Mouse (Mus musculus): ENCODE measurements at regions not wholly inside any gene's neighbourhood (a gene's known extent, or its start where the extent isn't known, plus 50 kb on each side); places are given as distances from the start of the nearest gene placed in this dataset.
A peak's percentile ranks its signal among the peaks of the same experiment; 100 is the strongest.

DNA sequence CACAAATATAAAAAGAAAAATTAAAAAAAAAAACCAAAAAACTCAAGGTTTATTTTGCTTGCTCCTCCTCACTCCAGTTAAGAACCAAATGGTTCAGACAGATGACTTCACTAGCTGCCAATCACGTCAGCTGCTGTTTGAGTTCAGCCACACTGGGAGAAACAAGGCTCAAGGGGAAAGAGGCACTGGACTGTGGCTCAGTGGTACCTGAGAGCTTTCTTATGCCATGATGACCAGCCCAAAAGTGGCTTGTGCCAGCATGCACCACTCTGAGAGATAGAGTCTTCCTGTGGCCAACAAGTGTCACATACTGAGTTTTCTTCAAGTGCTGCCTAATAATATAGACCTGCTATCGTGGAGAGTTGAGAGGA is 198.0 kb upstream of the Tprg start:
- no peak for DNase-seq

DNA sequence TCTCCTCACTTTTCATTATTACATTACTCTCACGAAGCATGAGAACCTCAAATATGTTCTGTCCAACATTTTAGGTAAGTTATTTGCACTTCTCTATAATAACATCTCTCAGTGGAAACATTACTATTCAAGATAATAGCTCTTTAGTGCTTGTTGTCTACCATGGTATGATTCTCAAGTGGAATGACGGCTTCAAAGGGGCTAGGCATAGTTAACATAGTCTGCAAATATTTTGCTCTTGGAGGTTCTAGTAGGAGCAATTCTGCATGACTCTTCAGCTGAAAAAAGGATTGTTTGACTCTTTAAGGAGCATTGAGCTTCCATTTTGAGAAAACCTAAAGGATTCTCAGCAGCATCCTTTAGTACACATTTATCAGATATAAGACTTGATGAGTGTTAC is 182.5 kb upstream of the Tprg start:
- no peak for DNase-seq

DNA sequence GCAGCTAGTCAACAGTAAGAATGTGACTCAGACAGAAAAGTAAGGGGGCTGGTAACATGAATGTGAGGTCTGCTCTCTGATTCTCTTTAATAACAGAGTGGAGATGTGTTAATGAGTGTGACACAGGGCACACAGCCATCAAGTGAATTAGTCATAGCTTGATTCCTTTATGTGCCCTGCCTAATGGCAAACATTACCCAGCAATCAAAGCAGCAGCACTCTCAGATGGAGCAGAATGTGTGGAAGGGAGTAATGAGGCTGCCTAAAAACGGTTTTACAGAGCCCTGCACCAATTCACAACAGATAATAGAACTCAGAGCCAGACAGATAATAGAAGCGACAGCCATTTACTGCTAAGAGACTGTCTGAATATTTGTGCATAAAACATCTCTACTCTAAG is 182.0 kb upstream of the Tprg start:
- DNase-seq = no peak

DNA sequence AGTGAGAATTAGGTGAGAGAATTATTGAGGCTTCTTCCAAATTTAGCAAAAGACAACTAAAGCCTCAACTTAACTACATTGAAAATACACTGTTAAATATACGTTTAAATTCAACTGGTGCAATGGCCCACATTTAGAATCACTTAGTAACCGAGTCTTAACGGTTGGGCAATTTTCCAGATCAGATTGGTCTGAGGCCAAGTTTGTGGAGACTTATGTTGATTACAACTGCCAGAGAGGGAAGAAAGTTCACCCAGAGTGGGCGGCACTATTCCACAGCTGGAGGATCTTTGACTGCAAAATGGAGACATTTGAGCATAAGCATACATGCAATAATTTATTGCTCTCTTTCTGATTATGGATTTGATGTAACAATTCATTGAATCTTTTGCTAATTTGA is 146.5 kb upstream of the Tprg start:
- peak; percentile 18 for DNase-seq

DNA sequence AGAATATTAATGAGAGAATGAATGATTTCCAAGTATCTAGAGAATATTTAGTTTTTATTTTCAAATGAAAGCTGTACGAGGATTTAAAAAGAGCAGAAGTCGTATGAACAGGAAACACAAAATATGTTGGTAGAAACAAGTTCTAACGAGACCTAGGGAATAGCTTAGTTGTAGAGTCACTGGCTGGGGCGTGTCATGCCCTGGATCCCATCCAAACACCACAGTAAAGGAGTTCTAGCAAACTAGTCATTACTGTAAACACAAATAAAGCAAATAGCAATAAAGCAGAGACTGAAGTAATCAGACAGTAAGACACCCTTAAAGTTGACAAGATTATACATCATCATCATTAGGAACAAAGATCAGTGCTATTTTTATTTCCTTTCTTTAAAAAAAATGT is 139.1 kb upstream of the Tprg start:
- DNase-seq = no peak

DNA sequence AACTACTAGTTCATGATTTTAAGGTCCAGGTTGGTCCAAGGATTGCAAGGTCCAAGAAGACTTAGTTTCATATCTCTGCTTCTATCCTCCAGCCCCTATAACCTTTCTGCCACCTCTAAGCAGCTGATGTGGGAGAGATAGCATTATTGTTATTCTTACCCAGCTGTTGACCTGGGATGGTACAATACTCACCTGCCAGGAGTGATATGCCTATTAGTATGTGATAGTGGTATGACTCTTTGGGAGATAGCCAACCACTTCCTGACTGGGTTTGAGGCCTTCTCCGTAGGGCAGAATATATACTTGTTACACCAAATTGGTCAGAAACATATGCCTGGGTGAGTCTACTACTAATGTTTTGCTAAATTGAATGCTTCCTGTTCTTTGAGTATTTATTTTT is 137.4 kb upstream of the Tprg start:
- DNase-seq = no peak

DNA sequence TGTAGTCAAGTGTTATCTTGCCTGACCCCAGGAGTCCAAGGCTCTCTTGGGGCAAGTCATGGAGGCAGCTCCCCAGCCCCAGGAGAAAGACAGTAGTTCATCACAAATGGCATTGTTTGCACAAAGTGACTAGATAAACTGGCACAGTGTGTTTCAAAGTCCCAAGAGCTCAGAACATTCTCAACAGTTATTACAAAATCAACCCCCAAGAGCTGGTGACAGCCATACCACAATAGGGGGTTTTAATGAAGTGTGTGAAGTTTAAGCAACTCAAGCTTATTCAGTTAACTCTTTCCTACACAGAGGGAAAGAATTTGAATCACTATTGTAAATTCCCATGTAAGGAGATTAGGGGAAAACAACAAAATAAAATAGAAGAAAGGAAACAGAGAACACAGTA is 109.7 kb upstream of the Tprg start:
- no peak for DNase-seq

DNA sequence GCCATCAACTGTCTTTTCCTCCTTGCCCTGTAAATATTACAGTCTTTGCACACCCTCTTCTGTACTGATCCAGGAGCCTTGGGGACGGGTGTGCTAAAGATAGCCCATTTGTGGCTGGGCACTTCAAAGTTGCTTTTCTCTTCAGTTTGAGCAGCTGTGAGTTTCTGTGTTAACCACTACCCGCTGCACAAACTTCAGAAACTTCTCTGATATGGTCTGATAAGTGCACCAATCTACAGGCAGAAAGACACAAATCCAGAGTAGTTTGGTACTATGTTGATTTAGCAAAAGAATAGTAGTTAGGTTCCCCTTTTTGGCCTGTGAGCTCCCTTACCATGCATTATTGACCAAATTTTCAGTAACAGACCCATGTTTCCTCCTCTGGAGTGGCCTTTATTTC is 108.6 kb upstream of the Tprg start:
- DNase-seq = no peak

DNA sequence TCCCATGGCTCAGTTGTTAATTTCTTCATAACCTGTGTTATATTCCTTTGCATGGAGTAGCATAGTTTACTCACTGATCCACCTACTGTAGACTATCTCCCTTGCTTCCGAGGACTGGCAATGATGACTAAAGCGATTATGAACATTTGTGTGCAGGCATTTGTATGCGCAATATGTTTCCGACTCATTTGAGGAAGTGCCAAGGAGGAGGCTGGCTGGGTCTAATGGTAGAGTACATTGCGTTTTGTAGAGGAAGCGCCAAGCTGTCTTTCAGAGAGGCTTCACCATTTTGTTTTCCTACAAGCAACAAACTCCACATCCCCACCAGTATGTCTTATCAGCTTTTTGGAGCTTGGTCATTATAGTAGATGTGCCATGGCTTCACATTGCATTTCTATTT is 104.7 kb upstream of the Tprg start:
- DNase-seq = no peak

DNA sequence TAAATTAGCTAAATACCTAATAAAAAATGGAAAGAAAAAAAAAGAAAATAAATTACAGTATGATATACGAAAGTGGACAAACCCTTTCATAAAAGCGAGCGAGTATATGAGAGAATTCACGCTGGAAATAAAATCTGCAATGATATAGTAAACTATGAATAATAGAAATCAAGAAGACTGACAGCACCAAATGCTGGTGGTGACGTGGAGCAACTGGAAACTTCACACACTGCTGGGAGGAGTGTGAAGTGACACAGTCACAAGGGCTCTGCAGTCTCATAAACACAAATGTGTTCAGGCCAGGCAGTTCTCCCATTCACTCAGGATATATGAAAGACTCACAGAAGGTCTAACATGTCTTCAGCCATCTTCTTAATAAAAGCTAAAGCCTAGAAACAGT is 89.5 kb upstream of the Tprg start:
- DNase-seq = no peak

DNA sequence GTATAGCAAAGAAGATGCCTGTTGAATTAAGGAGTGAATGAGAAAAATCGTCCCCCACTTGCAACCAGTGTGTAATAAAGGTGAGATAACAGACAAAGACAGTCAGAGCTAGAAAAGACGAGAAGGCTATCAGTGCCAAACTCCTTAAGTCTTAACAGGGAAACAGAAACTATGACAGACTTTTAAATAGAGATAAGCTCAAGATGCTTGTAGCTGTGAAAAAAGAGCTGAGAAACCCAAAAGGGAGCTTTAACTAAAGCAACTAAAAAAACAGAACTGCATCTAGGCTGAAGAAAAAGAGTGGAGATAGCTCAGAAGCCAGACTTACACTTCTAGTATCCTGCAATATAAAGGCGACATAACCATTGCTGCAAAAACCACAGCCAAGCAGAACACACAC is 87.8 kb upstream of the Tprg start:
- DNase-seq = no peak

DNA sequence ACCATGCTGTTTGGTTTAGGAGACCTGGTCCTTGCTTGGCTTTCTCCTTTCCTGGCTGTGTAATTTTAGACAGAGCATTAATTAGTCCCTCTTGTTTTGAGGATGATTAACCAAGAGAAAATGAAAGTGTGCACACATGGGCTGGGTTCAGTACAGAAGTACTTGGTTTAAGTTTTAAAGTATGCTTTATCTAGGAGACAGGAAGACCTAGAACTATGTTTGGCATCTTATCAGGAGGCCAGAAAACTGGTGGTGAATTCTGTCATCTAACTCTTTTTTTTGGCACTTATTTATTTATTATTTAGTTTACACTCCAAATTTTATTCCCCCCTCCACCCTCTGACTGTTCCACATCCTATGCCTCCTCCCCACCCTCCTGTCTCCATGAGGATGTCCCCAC is 86.6 kb upstream of the Tprg start:
- DNase-seq = no peak

DNA sequence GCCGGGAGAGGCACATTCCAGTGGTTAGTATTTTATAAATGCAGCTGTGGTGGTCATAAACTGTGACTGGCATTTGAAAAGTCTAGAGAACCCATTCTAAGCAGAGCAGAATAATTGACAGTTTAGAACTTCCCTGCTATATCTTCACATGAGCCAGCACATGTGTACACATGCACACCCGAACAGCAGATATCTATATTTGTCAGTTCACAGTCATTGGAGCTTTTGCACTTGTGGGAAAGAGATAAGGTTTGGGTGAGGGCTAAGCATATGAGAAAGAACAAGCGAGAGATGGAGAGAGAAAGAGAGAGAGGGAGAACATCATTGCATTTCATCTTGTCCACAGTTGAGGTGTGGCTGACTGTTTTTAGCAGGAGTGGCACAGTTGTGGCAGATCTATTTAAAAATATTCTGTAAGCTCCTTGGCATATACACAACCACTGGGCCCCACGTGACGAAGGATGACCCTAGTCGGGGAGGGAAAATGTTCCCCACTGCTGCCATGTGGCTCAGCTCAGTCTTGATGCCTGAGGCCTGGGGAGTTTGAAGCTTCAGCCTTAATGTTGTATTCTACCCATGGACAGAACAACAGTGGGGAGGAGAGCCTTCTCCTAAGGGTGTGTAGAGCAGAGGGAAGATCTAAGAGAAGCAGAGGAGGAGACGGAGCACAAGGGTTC is 85.4 kb upstream of the Tprg start:
- DNase-seq = no peak

DNA sequence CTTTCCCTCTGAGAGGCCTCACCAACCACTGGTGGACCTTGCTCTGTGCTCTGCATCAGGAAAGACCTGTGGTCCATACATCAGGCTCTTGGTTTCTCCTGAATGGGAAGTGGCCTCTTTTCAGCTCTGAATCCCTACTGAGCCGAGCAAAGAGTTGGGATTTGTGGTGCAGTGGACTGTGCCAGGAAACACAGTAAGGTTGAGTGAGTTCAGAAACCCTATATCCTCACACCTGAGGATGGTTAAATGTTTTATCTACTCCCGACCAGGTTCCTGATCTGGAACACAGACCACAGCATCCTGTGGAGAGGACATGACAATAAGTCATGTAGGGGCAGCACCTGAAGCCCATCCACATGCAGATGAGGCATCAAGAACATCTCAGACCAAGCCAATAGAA is 73.4 kb upstream of the Tprg start:
- no peak for DNase-seq

DNA sequence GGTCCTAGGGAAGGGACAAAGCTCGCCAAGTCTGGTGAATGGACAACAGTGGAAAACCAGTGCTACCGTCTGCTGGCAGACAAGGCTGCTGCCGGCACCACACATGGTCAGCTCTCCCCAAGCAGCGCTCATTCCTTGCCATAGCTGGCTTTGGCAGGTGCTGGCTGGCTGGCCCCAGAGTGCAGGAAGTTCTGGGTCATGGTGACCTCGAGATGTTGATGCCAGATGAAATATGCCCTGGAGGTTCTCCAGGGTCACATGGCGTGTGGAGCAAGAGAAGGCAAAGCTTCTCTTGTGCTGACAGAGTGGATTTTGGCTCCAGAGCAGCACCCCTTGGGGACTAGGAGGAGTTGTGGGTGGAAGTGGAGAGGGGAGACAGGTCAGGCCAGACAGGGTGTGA is 66.1 kb upstream of the Tprg start:
- DNase-seq = no peak

DNA sequence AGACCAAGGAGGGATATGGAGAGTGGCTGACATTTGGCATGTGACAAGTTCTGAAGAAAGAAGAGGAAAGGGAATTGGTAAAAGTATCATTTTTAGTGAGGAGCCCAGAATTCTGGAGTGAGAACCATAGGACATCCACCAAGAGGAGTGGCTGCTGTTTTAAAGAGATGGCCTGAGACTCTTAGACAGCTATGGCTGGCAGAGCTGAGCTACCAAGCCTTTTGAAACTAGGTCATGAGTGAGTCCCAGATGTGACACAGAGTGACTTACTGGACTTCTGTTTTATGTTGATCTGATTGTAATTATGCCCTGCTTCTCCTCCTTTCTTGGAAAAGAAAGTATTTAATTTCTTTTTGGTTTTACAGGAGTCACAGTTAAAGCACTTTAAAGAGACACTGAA is 61.8 kb upstream of the Tprg start:
- no peak for DNase-seq
